Mouse (Mus musculus) stomach, adult 2 months (tissue): ENCODE results near the gene Dnase1l1. TPM values are rescaled to one million over a fixed set of nuclear protein-coding genes. Genes with fewer than 3 reads are reported as not detected.

Experiments used
- polyA plus RNA-seq: library from polyadenylated mRNA; depleted of rRNA; stranded (reverse); fragments of >200 nt; gene quantifications from 2 replicates; pipeline ENCODE4 v1.2.3, GENCODE M21; 2012; rRNA removed

Dnase1l1 gene
- polyA plus RNA-seq: 10.1 and 10.4 TPM in 2 replicates

DNA sequence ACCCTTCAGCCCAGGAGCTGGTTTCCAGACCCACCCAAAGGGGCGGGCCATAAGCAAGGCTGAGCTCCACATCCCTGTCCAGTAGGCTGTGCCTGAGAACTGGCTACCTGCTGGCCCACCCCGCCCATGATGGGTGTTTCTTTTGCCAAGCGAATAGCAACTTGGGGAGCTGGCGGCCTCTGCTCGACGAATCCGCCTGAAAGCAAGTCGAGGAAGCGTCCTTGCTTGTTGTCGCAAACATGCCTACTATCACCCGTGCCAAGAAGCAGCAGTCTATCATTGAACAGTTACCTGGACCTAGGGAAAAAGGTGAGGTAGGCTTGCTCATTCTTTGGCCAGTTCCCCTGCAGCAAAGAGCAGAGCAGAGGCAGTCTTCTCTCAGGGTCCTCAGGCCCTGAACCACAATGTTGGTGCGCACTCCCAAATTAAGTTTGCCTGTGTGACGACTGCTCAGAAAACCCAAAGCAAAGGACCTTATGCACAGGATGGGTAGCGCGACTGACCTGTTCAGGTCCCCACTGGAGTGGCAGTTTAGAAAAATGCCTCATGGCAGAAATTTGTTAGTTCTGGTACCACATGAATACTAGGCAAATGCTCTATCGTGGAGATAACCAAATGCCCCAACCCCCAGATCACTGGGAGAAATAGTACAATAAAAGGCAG is at the start of gene Dnase1l1, which contains the start of gene Taz:
TSS of gene Dnase1l1 (minus strand) at position 606 of the 663 bp plus-strand sequence.
TSS of gene Taz (plus strand) at position 181 of the 663 bp plus-strand sequence.

DNA sequence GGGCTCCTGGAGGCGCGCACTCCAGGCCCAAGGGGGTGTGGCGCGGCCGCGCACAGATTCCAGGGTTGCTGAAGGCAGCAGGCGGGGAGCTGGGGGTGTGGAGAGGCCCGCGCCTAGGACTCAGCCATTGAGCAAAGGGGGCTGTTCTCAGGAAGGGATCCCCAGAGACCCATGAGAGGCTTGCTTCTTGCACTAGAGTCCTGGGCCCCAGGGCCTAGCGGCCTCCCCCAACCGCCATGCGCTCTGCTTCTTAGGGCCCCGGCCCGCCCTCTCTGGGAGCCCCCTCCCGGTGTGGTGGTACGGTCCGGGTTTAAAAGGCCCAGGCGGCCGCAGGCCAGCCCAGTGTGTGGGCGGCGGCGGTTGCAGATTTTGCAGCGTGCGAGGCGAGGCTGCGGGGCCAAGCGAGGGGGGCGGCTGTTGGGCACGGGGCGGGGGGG is 46.6 kb upstream of the Dnase1l1 start, which contains the start of gene Plxna3:
TSS of gene Plxna3 (plus strand) at position 342 of the 437 bp plus-strand sequence.

DNA sequence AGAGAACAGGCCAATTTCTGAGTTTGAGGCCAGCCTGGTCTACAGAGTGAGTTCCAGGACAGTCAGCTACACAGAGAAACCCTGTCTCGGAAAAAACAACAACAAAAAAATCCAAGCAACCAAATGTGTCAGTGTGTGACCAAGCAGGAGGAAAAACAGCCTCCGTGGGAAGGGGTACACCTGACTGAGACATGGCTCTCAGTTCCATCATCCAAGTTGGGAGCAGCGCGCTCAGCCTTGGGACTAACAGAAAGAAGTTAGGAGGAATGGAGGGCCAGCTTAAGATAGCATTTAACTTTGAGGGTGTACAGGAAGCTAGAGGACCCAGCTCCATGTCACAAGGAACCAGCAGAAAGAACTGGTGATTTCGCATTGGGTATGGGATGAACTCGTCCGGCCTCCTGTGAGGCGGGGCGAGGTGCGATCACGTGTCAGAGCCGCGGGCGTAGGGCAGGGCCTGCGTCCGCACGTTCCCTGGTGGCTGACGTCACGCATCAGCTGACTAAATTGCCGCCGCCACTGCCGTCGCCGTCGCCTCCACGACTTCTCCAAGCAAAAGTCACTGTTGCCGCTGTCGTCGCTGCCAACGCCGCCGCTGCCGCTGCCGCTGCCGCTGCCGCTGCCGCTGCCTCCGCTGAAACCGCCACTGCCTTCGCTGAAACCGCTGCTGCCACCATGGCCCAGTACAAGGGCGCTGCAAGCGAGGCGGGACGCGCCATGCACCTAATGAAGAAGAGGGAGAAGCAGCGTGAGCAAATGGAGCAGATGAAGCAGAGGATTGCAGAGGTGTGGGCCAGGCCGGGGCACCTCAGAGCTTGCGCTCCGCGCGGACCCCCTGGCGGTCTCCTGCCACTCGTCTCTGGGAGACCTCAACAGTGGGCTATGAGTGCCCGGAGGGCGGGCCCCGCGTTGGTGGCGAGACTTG is 30.7 kb upstream of the Dnase1l1 start, which contains the start of gene Fam50a:
TSS of gene Fam50a (plus strand) at position 494 of the 925 bp plus-strand sequence.

DNA sequence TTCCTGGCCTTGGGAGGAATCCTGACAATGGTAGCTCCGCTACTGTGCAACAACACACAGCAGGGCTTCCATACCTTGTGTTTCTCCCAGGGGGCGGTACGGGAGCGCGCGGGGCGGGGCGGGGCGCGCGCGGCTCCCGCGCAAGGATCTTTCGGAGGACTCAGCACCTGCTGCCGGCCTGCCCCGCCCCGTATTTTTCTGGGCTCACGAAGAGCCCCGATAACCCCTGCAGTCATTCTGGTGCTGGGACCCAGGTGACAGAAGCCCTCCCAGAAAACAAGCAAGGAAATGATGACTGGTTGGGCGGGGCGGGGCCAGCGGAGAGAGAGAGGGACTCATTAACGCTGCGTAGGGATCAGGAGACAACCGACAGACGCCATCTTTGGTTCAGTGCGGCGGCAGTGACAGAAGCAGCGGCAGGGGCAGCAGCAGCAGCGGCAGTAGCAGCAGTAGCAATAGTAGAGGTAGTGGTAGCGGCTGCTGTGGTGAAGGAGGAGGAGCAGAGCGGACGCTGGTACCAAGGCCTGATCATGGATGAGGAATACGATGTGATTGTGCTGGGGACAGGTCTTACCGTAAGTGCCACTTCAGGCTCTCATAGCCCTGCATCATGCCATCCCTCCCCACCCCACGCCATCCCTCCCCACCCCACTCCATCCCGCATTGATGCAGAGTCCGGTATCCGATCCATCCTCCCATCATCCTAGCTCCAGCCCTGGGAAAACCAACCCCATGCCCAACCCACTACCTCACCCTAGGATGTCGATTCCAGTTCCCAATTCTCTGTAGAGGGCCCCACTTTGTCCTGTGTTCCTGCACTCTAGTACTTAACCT is 22.9 kb upstream of the Dnase1l1 start, which contains the start of gene Gdi1:
TSS of gene Gdi1 (plus strand) at position 132 of the 834 bp plus-strand sequence.

DNA sequence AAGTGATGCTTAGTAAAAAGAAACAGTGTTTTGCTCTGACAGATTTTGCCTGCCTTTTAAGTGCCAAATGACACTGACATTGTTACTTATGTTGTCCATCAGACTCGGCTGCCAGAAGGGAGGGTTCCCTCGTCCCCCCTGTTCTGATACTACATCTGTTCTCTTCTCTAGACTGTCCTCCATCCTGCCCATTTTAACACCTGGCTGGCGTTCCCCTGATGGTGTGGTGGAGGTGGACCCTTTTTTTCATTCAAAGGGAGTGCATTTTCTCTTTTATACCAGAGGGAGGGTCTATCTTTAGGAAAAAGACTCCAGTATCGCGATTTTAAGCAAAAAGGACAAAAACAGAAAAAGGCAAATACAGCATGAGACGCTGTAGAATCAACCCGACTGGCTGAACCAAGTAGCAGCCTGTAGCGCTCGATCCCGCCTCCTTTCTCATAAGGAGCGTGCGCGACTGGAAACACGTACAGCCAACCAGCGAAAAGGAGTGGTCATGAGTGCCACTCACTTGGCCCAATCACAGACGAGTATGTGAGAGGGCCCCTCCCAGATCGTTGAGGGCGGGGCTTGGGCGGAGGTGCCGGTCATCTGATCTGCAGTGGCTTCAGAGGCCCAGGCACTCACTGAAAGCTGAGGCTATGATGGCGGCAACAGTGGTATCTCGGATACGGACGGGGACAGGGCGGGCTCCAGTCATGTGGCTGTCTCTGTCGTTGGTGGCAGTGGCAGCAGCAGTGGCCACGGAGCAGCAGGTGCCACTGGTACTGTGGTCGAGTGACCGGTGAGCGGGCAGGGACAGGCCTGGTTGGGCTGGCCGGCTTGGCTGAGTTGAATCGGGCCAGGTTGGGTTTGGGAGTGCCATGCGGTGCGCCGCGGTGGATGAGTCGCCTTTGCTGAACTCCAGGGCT is 14.7 kb upstream of the Dnase1l1 start, which contains the start of gene Atp6ap1:
TSS of gene Atp6ap1 (plus strand) at position 560 of the 911 bp plus-strand sequence.

DNA sequence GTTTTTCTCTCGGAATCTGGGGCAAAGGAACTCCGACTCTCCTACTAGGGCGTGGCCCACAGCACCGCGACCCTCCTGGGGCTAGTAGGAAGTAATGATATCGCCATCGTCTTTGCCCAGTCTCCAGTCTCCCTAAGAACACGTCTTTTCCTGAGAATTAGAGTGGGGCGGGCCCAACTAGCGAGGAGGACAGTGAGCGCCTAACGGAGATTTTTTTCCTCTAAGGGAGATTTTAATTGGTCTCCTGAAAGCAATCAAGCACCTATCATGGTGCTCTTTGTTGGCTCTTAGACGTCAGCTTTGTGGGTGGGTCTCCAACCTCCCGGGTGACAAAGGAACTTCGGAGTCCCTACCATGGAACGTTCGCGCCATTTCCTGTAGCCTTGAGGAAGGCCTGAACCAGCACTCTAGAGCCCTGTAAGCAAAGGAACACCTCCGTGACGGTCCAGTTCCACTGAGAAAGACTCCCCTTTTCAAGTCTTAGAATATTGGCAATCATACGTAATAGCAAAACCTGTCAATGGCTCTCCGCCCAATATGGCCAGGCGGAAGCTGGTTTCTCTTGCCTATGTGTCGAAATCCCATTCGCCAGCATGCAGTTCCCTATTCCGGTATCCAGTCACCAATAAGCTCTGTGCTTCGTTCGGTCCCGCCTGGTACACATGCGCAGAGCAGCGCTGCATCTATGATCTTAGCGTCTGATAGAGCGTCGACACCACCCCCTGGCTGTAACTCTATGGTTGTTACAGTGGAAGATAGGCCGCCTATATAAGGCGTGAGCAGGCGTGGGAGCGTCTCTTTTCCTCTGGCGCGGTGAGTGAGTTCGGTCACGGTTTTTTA is 11.9 kb downstream of the Dnase1l1 start, which contains the start of gene Rpl10:
TSS of gene Rpl10 (plus strand) at position 751 of the 840 bp plus-strand sequence.

DNA sequence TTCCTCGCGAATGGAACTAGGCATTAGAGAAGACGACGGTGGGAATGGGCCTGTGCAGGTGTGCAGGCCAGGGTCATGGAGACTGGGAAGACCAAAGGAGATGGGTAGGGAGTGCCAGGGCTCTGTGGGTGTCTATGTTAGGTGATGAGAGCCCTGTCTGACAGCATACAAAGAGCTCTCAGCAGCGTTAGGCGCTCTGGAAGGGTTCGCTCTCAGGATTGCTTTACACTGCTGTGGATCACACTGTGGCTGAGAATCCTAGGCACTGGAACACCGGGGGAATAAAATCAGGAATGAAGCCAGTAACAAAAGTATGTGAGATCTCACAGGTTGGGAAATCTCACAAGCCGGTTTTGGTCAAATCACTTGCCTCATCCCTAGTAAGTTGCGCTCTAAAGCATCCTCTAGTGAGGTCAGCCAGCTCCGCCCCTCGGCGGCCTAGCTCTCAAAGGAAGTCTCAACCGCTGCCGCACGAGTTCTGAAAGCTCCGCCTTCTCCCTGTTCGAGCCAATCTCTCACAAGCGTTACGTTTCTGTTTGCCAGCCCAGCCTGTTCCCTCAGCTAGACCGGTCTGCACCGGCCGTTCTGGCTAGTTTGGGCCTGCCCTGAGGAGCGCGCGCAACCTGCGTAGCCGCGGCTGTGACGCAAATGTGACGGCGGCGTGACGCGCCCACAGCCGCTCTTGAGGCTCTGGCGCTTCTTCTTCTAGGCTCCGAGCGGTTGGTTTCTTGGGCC is 27.8 kb downstream of the Dnase1l1 start, which contains the start of gene Emd:
TSS of gene Emd (plus strand) at position 535 of the 735 bp plus-strand sequence.

DNA sequence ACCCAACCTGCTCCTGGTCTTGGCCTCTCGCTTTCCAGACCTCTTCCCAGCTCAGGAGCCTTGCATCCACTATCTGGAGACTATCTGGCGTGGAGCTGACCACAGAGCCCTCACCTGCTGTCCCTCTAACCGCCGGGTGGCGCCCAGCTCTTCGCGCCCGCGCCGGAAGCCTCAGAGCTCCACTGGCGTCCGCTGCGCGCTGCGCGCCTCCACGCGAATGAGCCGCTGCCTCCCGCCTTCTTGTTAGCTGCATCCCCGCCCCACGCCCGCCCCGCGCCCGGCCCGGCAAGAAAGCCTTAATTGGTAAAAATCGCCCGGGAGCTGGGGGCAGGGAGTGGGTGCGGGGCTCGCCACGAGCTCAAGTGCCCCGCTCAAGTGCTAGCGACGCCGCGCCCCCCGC is 32.5 kb downstream of the Dnase1l1 start, which contains the start of gene Flna:
TSS of gene Flna (minus strand) at position 206 of the 400 bp plus-strand sequence.

Other genes with a start within 250 kb of the Dnase1l1 start
- gene Opn1mw, start 154.9 kb downstream of the Dnase1l1 start, polyA plus RNA-seq: not detected in 2 replicates
- gene Mecp2, start 147.0 kb downstream of the Dnase1l1 start, polyA plus RNA-seq: 1.00 and 1.5 TPM in 2 replicates
- not detected in 2 replicates for gene Tex28, start 114.5 kb downstream of the Dnase1l1 start, polyA plus RNA-seq
- 0.03 TPM in 1 of 2 replicates, not detected in the other for gene Tktl1, start 105.1 kb downstream of the Dnase1l1 start, polyA plus RNA-seq
- gene Flna, start 32.5 kb downstream of the Dnase1l1 start, polyA plus RNA-seq: 724 and 737 TPM in 2 replicates
- gene Emd, start 27.6 kb downstream of the Dnase1l1 start, polyA plus RNA-seq: 38.6 and 54.4 TPM in 2 replicates
- 552 and 637 TPM in 2 replicates for gene Rpl10, start 11.5 kb downstream of the Dnase1l1 start, polyA plus RNA-seq
- gene Taz, start 425 bp downstream of the Dnase1l1 start, polyA plus RNA-seq: 36.1 and 42.6 TPM in 2 replicates
- 122 and 133 TPM in 2 replicates for gene Atp6ap1, start 14.8 kb upstream of the Dnase1l1 start, polyA plus RNA-seq
- 44.9 and 65.9 TPM in 2 replicates for gene Gdi1, start 22.7 kb upstream of the Dnase1l1 start, polyA plus RNA-seq
- gene Fam50a, start 30.7 kb upstream of the Dnase1l1 start, polyA plus RNA-seq: 5.9 and 12.8 TPM in 2 replicates
- gene Plxna3, start 46.7 kb upstream of the Dnase1l1 start, polyA plus RNA-seq: 8.6 and 14.7 TPM in 2 replicates
- 15.4 and 21.1 TPM in 2 replicates for gene Lage3, start 71.3 kb upstream of the Dnase1l1 start, polyA plus RNA-seq
- 19.6 and 20.0 TPM in 2 replicates for gene Ubl4a, start 90.9 kb upstream of the Dnase1l1 start, polyA plus RNA-seq
- 8.9 and 12.9 TPM in 2 replicates for gene Slc10a3, start 91.0 kb upstream of the Dnase1l1 start, polyA plus RNA-seq
- 17.4 and 18.0 TPM in 2 replicates for gene Fam3a, start 110.9 kb upstream of the Dnase1l1 start, polyA plus RNA-seq
- gene Ikbkg, start 111.0 kb upstream of the Dnase1l1 start, polyA plus RNA-seq: 3.4 and 5.9 TPM in 2 replicates
- 20.4 and 29.5 TPM in 2 replicates for gene G6pdx, start 146.9 kb upstream of the Dnase1l1 start, polyA plus RNA-seq
- gene Gm6880, start 199.1 kb upstream of the Dnase1l1 start, polyA plus RNA-seq: not detected in 2 replicates